Mouse (Mus musculus): ENCODE data around the gene Steap4. TPM values are rescaled to one million over a fixed set of nuclear protein-coding genes. Genes with fewer than 3 reads are reported as not detected.
"Not testable (repeated sequence)": the region's sequence is repeated elsewhere in the genome, so short reads cannot be mapped to it uniquely, and the experiment has no call there.

Steap4 gene
- polyA plus RNA-seq, 1 experiment, result not detected

GRCm38 (mm10) chr5:7972266-7972665 lies 12.0 kb downstream of the Steap4 start:
- no peak for TF ChIP-seq POLR2A (IDR thresholded peaks at IDR 0.05; ENCODE audit: insufficient read depth, low read length)
- no peak for TF ChIP-seq CTCF (IDR thresholded peaks at IDR 0.05; ENCODE audit: low read depth, low read length)
- no peak for TF ChIP-seq EP300 (IDR thresholded peaks at IDR 0.05; ENCODE audit: insufficient read depth, low read depth, low read length)
- Histone ChIP-seq H3K27me3 (ENCODE audit: control insufficient read depth, insufficient read depth, low read length, poor library complexity, severe bottlenecking) (no peaks in the 10 kb centered on the region), H3K36me3 (ENCODE audit: control insufficient read depth, insufficient read depth, low read length, poor library complexity, severe bottlenecking) (no peaks in the 10 kb centered on the region), H3K4me1 (ENCODE audit: control insufficient read depth, insufficient read depth, low read length) (no peaks in the 10 kb centered on the region), H3K9me3 (replicated peaks; ENCODE audit: control insufficient read depth, insufficient read depth, low read length, poor library complexity, severe bottlenecking) (no peaks in the 10 kb centered on the region), H3K4me3 (ENCODE audit: low read depth, low read length) (no peak overlapping the region), H3K27ac (ENCODE audit: insufficient read depth, low read length) (no peak overlapping the region), H3K9ac (ENCODE audit: low read depth, poor library complexity, severe bottlenecking) (no peak overlapping the region)

- H3K36me3 ChIP-seq (ENCODE audit: control insufficient read depth, insufficient read depth, low read length, poor library complexity, severe bottlenecking), result no peaks in the 10 kb centered on the region
- no peaks in the 10 kb centered on the region for H3K9me3 ChIP-seq (replicated peaks; ENCODE audit: control insufficient read depth, insufficient read depth, low read length, poor library complexity, severe bottlenecking)
- no peaks in the 10 kb centered on the region for H3K27me3 ChIP-seq (ENCODE audit: control insufficient read depth, insufficient read depth, low read length, poor library complexity, severe bottlenecking)
- H3K4me1 ChIP-seq (ENCODE audit: control insufficient read depth, insufficient read depth, low read length), result no peaks in the 10 kb centered on the region
- H3K4me3 ChIP-seq (ENCODE audit: low read depth, low read length), result no peak overlapping the region
- H3K27ac ChIP-seq (ENCODE audit: insufficient read depth, low read length), result no peak overlapping the region
- no peak overlapping the region for H3K9ac ChIP-seq (ENCODE audit: low read depth, poor library complexity, severe bottlenecking)
- no peak for TF ChIP-seq CTCF (IDR thresholded peaks at IDR 0.05; ENCODE audit: low read depth, low read length)
- no peak for TF ChIP-seq POLR2A (IDR thresholded peaks at IDR 0.05; ENCODE audit: insufficient read depth, low read length)
- TF ChIP-seq EP300 (IDR thresholded peaks at IDR 0.05; ENCODE audit: insufficient read depth, low read depth, low read length), result no peak
These were observed 14.4 kb downstream of the Steap4 start for GRCm38 (mm10) chr5:7974522-7975197.

GRCm38 (mm10) chr5:7980586-7980985 lies 20.3 kb downstream of the Steap4 start:
- TF ChIP-seq EP300 (IDR thresholded peaks at IDR 0.05; ENCODE audit: insufficient read depth, low read depth, low read length) (no peak), CTCF (IDR thresholded peaks at IDR 0.05; ENCODE audit: low read depth, low read length) (no peak), POLR2A (IDR thresholded peaks at IDR 0.05; ENCODE audit: insufficient read depth, low read length) (no peak)
- Histone ChIP-seq H3K36me3 (ENCODE audit: control insufficient read depth, insufficient read depth, low read length, poor library complexity, severe bottlenecking) (no peaks in the 10 kb centered on the region), H3K9ac (ENCODE audit: low read depth, poor library complexity, severe bottlenecking) (no peak overlapping the region), H3K4me3 (ENCODE audit: low read depth, low read length) (no peak overlapping the region), H3K4me1 (ENCODE audit: control insufficient read depth, insufficient read depth, low read length) (no peaks in the 10 kb centered on the region), H3K27me3 (ENCODE audit: control insufficient read depth, insufficient read depth, low read length, poor library complexity, severe bottlenecking) (no peaks in the 10 kb centered on the region), H3K9me3 (replicated peaks; ENCODE audit: control insufficient read depth, insufficient read depth, low read length, poor library complexity, severe bottlenecking) (peaks cover 10% of the 10 kb centered on the region), H3K27ac (ENCODE audit: insufficient read depth, low read length) (no peak overlapping the region)

- Histone ChIP-seq H3K36me3 (ENCODE audit: control insufficient read depth, insufficient read depth, low read length, poor library complexity, severe bottlenecking) (no peaks in the 10 kb centered on the region), H3K9ac (ENCODE audit: low read depth, poor library complexity, severe bottlenecking) (no peak overlapping the region), H3K4me3 (ENCODE audit: low read depth, low read length) (no peak overlapping the region), H3K4me1 (ENCODE audit: control insufficient read depth, insufficient read depth, low read length) (no peaks in the 10 kb centered on the region), H3K27me3 (ENCODE audit: control insufficient read depth, insufficient read depth, low read length, poor library complexity, severe bottlenecking) (no peaks in the 10 kb centered on the region), H3K27ac (ENCODE audit: insufficient read depth, low read length) (no peak overlapping the region), H3K9me3 (replicated peaks; ENCODE audit: control insufficient read depth, insufficient read depth, low read length, poor library complexity, severe bottlenecking) (peaks cover 8% of the 10 kb centered on the region)
- TF ChIP-seq CTCF (IDR thresholded peaks at IDR 0.05; ENCODE audit: low read depth, low read length) (no peak), POLR2A (IDR thresholded peaks at IDR 0.05; ENCODE audit: insufficient read depth, low read length) (no peak)
These were observed 27.7 kb downstream of the Steap4 start for GRCm38 (mm10) chr5:7987962-7988361.

- no peaks in the 10 kb centered on the region for H3K36me3 ChIP-seq (ENCODE audit: control insufficient read depth, insufficient read depth, low read length, poor library complexity, severe bottlenecking)
- H3K4me3 ChIP-seq (ENCODE audit: low read depth, low read length), result no peak overlapping the region
- no peaks in the 10 kb centered on the region for H3K27me3 ChIP-seq (ENCODE audit: control insufficient read depth, insufficient read depth, low read length, poor library complexity, severe bottlenecking)
- peaks cover 7% of the 10 kb centered on the region for H3K9me3 ChIP-seq (replicated peaks; ENCODE audit: control insufficient read depth, insufficient read depth, low read length, poor library complexity, severe bottlenecking)
- no peaks in the 10 kb centered on the region for H3K4me1 ChIP-seq (ENCODE audit: control insufficient read depth, insufficient read depth, low read length)
- H3K9ac ChIP-seq (ENCODE audit: low read depth, poor library complexity, severe bottlenecking), result no peak overlapping the region
- TF ChIP-seq EP300 (IDR thresholded peaks at IDR 0.05; ENCODE audit: insufficient read depth, low read depth, low read length), result no peak
- TF ChIP-seq POLR2A (IDR thresholded peaks at IDR 0.05; ENCODE audit: insufficient read depth, low read length), result no peak
- no peak for TF ChIP-seq CTCF (IDR thresholded peaks at IDR 0.05; ENCODE audit: low read depth, low read length)
- H3K27ac ChIP-seq (ENCODE audit: insufficient read depth, low read length), result no peak overlapping the region
These were observed 28.2 kb downstream of the Steap4 start for GRCm38 (mm10) chr5:7988415-7988814.

- not testable (repeated sequence) for H3K36me3 ChIP-seq (ENCODE audit: control insufficient read depth, insufficient read depth, low read length, poor library complexity, severe bottlenecking); H3K4me3 ChIP-seq (ENCODE audit: low read depth, low read length)
These were observed 31.4 kb downstream of the Steap4 start for GRCm38 (mm10) chr5:7991631-7992030.

More at GRCm38 (mm10) chr5:7991631-7992030, 31.4 kb downstream of the Steap4 start:
- H3K4me1 ChIP-seq (ENCODE audit: control insufficient read depth, insufficient read depth, low read length); H3K9ac ChIP-seq (ENCODE audit: low read depth, poor library complexity, severe bottlenecking); H3K27me3 ChIP-seq (ENCODE audit: control insufficient read depth, insufficient read depth, low read length, poor library complexity, severe bottlenecking); H3K27ac ChIP-seq (ENCODE audit: insufficient read depth, low read length); H3K9me3 ChIP-seq (replicated peaks; ENCODE audit: control insufficient read depth, insufficient read depth, low read length, poor library complexity, severe bottlenecking): not testable (repeated sequence)
